Mouse (Mus musculus): ENCODE measurements at regions not wholly inside any gene's neighbourhood (a gene's known extent, or its start where the extent isn't known, plus 50 kb on each side); places are given as distances from the start of the nearest gene placed in this dataset.
"Not testable (repeated sequence)": the region's sequence is repeated elsewhere in the genome, so short reads cannot be mapped to it uniquely, and the experiment has no call there.

DNA sequence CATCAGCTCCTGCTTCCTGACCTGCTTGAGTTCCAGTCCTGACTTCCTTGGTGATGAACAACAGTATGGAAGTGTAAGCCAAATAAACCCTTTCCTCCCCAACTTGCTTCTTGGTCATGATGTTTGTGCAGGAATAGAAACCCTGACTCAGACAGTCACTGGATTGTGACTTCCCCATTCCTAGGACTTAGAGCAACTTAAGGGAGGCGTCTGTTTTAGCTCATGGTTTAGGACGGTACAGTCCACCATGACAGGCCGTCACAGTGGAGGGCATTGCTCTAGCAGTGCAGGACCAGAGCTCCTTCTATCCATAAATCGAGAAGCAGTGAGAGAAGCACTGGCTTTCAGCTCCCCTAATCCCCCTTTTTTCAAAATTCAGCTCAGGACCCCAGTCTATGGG is 603.4 kb upstream of the Gm19410 start:
- TF ChIP-seq CTCF (IDR thresholded peaks at IDR 0.05; ENCODE audit: control insufficient read depth, insufficient read depth, low read length); POLR2A (IDR thresholded peaks at IDR 0.05; ENCODE audit: borderline replicate concordance, control insufficient read depth, low read depth, low read length): not testable (repeated sequence)

All from bone marrow, adult 2 months (tissue).